Mouse (Mus musculus): ENCODE measurements around the gene Dnah2.

Dnah2 gene

DNA sequence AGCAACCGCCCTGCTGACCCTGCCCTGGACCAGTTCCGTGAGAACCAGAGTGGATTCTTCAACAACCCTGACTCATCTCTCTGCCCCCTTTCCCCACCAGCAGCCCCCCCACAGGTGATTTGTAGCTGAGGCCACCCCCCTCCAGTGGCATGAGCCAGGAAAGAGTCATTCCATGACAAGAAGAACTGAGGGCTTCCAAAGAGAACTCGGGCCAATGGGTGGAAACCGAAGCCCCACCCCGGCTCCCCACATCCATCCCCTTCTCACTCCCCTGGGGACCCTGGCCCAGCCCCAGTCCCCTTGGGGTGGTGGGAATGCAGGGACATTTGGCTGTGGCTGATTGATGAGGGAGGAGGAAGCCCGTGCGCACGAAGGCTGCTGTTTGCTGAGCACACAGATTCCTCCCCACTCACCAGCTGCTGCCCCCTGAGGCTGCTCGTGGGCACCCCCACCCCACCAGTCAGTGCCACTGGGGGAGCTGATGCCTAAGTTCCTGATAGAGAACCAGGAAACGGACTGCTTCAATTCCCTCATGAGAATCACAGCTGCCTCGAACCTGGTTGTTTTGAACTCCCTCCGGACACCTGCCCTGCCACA is at the start of gene Dnah2:
TSS of gene Dnah2 (minus strand) at position 51 of the 597 bp plus-strand sequence.
- DNase-seq (ENCODE audit: low spot score in 2 of 2) = no peak

DNA sequence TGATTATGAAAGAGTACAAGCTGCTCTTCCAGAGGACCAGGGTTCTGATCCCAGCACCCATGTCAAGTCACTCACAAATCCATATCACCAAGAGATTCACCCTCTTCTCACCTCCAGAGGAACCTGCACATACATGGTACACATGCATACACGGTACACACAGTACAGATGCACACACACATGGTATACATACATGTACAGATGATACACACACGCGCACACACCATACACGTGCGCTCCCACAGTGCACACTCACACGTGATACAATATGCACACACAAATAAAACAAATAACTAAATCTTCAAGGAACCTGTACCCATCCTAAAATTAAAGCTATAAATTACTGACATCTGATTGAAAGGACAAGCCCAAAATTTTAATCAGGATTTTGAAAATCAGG is 45.9 kb upstream of the Dnah2 start:
- DNase-seq (ENCODE audit: low spot score in 2 of 2) = no peak

DNA sequence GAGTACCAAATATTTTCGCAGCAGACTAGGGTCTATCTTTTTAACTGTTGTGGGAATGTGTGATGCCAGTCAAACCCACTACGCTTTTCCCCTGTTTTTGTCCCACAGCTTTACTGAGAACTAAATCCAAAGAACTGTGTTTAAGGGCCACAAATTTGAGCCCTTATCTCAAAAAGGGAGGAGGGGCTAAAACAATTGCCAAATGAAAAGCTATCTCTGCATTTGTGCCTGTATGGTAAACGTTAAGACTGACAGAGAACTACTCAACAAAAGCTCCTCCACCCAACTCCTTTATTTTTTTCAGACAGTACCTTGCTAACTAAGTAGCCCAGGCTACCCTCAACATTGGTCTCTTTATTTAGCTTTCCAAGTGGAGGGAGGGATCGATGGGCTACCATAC is 43.9 kb upstream of the Dnah2 start:
- DNase-seq (ENCODE audit: low spot score in 2 of 2) = no peak

DNA sequence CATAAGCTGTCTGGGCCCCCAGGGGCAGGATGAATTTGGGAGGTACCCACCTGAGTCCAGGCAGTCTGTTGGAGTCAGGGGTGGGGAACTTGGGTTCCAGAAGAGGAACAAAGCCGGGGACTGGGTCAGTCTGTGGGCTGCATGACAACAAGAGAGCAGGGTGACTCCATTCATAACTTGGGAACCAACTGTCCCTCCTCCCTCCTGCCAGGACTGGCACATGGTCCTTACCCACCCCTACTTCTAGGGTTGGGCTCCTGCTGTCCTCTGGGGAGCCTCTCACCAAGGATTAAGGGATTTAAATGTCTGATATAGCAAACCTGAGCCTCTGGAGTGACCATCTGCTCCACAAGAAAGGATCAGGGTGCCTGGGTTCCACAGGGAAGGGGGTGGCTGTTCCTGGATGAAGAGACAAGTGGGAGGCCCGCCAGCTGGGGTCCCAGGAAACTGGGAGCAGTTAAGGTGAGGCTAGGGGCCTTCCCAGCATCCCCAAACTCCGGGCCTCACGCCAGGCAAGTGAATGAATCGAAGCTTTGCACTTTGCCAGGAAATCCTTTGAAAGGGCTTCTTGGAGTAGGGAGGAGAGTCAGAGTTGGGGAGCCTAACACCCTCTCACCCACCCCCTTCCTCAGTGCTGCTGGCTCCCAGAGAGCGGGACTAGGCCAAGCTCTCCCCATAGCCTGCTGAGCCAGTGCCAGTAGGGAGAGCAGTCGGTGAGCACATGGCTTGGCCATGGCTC is 43.2 kb upstream of the Dnah2 start:
- peak; percentile 57 to 71 for DNase-seq (ENCODE audit: low spot score in 2 of 2)

DNA sequence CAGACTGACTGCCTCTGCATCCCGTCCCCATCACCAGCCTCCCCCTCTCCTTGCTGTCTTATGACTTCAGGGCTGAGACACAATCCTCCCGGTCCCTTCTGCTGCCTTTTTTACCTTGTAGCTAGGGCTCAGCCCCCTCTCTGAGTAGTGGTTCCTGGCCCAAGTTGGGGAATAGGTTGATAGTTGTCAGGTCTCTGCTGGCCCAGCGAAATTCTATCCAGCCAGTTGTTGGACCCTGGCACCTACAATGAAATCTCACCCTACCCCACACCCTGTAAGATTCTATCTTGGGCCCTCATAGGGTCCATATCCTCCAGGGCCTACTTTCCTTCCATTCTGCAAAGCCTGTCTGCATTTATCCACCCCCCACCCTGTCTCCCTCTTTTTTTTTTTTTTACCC is 42.5 kb upstream of the Dnah2 start:
- no peak for DNase-seq (ENCODE audit: low spot score in 2 of 2)

DNA sequence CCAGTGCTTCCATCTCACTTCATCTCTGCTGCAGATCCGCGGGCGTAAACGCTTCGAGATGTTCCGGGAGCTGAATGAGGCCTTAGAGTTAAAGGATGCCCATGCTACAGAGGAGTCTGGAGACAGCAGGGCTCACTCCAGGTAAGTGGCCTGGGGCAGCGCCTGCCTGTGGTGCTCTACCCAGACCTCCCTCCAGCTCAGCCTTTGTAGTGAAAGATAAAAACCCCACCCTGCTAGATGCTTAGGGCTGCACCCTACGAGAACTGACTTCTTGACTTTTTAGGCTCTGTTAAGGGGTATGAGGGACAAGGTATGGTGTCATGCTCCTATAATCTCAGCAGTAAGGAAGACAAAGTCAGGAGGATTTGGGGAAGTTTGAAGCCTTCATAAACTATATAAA is 41.7 kb upstream of the Dnah2 start:
- DNase-seq (ENCODE audit: low spot score in 2 of 2) = no peak

DNA sequence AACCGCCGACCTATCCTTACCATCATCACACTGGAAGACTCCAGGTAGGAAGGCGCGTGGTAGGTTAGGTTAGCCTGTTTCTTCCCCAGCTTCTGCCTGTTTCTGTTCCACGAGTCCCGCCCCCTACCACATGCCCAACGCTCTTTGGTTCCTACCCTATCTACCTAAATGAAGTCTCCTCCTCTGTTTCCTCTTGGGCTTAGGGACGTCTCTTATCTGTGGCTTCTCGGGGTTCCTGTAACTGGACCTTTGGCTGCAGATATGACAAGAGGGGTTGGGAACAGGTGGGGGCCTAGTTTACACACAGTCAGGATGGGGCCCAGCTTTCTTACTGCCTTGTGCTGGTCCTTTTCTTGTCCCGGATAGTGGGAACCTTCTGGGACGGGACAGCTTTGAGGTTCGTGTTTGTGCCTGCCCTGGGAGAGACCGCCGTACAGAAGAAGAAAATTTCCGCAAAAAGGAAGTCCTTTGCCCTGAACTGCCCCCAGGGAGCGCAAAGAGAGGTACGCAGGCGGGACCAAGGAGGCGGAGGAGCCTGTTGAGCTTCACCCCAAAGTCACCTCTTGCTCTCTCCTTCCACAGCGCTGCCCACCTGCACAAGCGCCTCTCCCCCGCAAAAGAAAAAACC is 40.4 kb upstream of the Dnah2 start:
- DNase-seq (ENCODE audit: low spot score in 2 of 2) = no peak

DNA sequence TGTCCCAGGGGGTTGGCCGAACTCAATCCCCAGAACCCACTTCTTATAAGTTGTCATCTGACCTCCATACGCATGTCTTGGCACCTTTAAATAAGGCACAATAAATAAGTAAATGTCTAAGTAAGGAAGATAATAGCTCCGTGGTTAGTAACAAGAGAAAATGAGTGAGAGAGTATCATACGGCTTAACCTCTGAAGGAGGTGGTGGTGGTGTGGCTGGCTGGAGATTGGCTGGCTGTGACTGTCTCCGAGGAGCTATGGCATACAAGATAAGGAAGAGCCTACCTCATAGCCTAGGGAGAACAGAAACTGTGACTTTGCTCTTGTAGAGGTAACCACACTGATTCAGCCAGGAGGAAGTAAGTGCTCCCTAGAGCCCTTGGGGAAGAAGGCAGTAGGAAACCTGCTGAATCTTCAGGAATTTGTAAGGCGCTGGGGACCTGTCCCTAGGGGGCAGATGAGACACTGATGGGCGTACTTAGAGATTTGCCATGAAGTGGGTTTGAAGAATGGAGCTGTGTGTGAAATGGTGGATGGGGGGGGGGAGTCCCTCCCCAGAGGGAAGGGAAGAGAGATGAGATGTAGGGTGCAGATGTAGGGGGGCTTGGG is 36.9 kb upstream of the Dnah2 start:
- DNase-seq (ENCODE audit: low spot score in 2 of 2) = no peak

DNA sequence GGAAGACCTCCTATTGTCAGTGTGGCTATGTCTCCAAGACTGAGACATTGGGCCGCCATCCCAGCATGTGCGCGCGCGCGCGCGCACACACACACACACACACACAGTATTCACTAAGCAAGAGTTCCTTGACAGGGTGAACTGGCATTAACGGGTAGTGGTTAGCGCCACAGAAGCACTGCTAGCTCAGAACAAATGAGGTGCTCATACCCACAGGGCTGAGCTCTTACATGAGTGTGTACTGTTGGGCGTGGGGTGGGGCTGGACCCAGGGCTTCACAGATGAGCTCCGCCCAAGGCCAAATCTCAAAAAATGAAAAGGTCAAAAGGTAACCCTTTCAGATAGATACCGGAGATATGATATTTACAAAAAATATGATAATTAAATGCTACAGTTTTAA is 36.0 kb upstream of the Dnah2 start:
- DNase-seq (ENCODE audit: low spot score in 2 of 2) = no peak

DNA sequence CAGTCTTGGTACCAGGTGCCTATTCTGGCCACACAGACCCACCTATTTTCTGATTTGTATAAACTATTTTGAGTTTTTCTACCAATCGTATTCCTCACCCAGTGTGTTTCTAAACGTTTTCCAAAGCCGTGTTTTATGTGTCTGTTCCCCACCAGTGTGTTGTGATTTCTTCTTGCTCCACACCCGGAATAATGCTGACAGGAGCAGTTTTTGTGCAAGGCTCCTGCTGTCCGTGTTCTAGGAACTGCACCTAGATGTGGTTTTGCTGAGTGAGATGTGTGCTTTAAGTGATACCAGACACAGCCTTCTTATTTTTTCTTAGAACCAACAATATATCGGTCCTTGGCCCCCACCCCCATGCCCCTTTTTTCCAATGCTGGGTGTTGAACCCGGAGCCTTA is 35.1 kb upstream of the Dnah2 start:
- no peak for DNase-seq (ENCODE audit: low spot score in 2 of 2)

DNA sequence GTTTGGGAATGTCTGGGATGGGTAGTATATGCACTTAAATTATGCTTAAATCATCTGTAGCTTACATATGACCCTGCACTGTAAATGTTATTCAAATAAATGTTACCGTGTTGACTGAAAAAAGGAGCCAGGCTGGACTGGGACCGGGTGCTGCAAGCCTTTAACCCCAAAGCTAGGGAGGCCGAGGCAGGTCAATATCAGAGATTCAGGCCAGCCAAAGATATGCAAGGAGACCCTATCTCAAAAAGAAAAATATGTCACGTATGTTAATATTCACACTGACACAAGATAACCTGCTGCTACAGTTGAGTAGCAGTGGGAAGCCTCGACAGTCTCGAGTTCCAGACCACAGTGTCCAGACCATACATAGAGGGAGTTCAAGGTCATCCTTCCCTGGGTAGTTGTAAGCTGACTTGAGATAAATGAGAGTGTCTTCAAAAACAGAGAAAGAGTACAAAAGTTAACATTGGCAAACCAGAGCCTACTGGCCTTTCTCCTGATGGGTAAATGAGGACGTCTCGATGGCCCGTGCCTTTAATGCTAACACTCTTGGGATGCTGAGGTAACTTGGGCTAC is 33.4 kb upstream of the Dnah2 start:
- no peak for DNase-seq (ENCODE audit: low spot score in 2 of 2)

DNA sequence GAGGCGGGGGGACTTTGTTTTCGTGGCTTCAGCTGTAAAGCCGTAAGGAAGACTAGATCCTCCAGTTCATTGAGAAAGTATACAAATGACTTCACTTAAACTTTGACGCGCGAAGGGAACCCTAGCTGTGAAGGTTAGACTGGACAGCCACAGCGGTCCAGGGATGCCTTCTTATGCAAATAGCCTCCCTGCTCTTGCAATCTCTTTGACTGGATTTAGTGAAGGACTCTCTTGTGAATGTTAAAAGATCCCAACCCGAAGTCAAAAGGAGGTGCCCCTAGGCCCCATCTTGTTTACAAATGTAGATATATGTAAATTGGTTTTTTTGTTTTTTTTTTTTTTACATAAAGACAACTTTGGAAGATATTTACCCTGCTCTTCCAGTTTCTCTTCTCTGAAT is 32.9 kb upstream of the Dnah2 start:
- DNase-seq (ENCODE audit: low spot score in 2 of 2) = no peak

DNA sequence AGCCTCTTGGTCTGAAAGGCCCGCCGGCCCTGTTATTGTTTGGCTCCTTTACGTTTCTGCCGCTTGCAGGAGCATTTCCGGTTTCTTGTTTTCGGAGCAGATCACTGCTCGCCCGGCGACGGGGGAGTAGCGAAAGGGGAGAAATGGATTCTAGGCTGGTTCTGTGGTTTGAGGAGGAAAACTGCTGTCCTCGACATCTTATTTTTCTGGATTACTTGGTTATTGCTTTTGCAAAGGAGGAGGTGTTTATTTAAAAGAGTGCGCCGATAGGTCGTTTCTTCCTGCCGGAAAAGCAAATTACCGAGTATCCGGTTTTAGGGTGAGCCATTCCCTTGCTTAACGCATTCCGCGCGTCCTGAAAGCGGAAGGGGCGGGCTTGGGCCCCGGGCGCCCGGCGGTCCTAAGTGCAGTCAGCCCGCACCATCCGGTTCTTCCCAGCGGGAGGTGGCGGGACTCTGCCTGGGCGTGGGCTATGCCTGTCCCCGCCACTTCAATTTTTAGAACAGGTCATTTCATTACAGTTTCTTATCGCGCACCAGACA is 32.3 kb upstream of the Dnah2 start:
- DNase-seq (ENCODE audit: low spot score in 2 of 2) = peak; percentile 91

DNA sequence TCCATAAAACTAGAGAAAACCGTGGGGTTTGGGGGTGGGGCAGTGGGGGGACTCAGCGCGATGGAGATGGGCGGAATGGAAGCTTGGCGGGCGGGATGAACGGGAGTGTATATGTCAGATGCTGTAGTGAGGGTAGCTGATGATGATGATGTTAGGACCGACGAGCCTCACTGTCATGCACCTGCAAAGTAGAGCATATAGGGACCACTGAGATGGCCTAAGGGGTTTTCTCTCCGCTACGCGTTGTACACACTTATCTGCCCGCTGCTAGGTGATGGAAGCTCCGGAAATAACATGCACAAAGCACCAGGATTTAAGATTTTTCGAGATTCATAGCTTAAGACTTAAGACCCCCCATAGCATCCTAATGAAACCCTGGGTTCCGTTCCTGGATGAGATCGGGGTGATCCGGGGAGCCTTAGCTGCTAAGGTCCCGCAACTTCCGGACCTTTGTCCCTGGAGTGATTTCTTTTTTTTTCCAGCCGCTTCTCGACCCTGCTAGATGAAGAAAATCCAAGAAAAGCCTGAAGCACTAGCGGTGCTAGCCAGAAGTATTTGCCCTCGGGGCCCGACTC is 31.7 kb upstream of the Dnah2 start:
- no peak for DNase-seq (ENCODE audit: low spot score in 2 of 2)

DNA sequence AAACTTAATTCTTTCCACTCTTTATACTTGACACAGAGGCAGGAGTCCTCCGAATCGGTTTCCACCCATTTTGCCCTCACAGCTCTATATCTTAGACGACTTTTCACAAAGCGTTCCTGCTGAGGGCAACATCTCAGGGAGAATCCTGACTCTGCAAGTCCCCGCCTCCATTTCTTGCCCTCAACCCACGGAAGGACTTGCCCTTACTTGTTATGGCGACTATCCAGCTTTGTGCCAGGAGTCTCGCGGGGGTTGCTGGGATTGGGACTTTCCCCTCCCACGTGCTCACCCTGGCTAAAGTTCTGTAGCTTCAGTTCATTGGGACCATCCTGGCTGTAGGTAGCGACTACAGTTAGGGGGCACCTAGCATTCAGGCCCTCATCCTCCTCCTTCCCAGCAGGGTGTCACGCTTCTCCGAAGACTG is 31.2 kb upstream of the Dnah2 start, which contains the start of the genes Wrap53 and Trp53:
TSS of gene Wrap53 (minus strand) at position 165 of the 424 bp plus-strand sequence.
TSS of gene Trp53 (plus strand) at position 269 of the 424 bp plus-strand sequence.
- peak; percentile 88 to 93 for DNase-seq (ENCODE audit: low spot score in 2 of 2)

DNA sequence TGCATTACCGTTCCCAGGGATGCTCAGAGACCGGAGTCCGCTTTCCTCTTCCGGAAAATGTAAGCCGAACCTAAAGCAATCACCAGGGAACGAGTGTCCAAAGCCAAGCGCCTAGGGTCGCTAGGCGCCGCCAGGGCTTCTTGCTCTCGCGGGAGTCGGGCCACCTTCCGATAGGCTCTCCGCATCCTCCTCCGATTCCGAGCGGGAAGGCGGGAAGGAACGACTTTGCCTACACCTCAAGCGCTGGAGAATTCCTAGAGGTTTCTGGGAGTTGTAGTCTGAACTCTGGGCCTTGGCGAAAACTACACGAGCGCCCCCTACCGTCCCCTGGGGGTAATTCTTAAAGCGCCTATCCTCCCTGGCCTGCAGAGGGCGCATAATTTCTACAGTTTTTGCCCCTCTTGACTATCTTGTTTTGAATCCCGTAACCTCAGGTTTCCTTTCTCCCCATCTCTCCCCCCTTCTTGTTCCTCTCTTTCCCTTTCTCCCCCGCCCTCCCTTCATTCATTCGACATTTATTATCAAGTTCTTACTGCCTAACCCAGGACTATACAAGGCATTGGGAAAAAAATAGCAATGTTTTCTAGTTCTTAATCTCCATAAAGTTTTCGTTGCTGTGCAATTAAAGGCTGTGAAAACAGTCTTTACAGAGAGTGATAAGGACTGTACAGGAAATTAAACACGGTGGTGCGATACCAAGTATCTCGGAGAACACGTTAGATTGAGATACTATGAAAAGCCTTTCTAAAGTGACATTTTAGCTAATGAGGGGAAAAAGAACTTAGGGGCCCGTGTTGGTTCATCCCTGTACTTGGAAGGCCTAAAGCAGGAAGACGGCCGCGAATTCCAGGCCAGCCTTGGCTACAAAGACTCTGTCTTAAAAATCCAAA is 30.5 kb upstream of the Dnah2 start:
- peak; percentile 98 to 99 for DNase-seq (ENCODE audit: low spot score in 2 of 2)

DNA sequence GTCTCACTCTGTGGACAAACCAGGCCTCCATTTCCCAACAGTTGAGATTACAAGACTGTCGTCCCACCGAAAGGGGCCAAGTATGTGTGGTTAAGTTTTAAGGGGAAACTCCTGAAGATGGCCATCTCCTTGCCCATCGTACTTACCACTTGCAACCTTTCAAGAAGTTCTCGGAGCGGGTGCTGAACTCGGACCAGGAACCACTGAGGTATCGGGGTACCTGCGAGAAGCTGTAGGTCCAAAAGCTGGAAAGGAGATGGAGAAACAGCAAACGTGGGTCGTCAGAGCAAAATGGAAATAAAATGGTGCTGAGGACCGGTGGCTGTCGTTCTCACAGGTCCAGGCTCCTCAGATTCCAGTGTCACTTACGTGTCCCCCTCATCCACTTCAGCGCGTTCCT is 29.4 kb upstream of the Dnah2 start:
- DNase-seq (ENCODE audit: low spot score in 2 of 2) = no peak

DNA sequence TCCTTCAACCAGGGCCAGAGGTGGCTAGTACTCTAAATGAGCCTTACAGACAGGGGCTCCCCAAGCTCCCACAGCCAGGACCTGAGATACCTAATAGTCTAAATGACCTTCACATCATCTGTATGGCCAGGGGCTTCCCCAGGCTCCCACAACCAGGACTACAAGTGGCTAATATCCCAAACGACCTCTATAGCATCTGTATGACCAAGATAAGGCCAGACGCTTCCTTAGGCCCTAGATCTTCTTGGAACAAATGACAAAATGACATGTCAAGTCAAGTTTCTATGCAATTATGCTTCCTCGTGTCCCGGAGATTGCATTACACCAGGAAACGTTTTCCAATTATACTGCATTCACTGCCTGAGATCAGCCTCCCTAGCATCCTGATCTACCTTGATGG is 27.4 kb upstream of the Dnah2 start:
- DNase-seq (ENCODE audit: low spot score in 2 of 2) = no peak

DNA sequence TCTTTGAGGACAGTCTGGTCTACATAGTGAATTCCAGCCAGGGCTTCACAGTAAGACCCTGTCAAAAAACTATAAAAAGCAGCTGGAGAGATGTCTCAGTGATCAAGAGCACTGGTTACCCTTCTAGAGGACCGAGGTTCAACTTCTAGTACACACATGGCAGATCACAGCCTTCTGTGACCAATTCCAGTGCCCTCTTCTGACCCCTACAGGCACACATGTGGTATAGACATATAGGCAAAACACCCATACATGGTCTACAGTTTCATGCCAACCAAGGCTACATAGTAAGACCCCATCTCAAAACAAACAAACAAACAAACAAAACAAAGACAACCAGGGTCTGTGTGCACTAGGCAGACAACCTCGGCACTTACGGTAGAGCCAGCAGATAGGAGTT is 26.3 kb upstream of the Dnah2 start:
- no peak for DNase-seq (ENCODE audit: low spot score in 2 of 2)

DNA sequence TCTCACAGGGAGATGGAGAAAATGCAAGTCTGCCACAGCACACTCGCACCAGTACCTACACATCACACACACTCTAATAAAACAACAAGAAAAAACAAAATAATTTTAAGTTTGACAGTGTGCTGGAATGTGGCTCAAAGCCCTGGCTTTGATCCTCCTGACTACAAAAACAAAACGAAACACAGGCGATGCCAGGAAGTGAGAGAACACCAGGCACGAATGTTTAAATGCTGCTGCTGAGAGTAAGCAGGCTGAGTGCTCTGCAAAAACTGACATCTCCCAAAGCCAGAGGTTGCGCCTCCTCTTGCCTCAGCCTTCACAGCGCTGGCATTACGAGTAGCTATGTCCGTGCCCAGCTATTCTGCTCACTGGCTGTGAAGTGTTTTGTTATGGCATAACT is 16.2 kb upstream of the Dnah2 start:
- no peak for DNase-seq (ENCODE audit: low spot score in 2 of 2)

DNA sequence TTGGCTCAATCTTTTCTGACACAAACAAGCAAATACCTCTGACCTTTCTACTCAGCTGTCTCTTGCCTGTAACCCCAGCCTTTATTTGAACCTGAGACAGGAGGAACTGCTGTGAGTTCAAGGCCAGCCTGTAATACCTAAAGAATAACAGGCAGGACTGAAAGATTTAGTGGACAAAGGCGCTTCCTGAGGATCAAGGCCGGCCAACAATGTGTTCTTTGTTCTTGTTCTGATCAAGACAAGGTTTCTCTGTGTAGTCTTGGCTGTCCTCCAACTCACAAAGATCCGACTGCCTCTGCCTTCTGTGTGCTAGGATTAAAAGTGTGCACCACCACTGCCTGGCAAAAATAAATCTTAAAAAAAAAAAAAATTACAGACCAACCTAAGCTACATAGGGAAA is 15.5 kb upstream of the Dnah2 start:
- no peak for DNase-seq (ENCODE audit: low spot score in 2 of 2)
